ENCODE assay signal across 13 mouse cellular contexts in genomic region chr6:117888642-117889096, GRCm38 (mm10). TPM values are rescaled to one million over a fixed set of nuclear protein-coding genes. Genes with fewer than 3 reads are reported as not detected.
DNase-seq lines count a peak whose midpoint lies in the region; ATAC-seq and TF ChIP-seq lines count a peak whose summit lies in the region.
"Had no signal": no experiment of that assay in that cellular context is flagged by ENCODE, and none has a peak within 500 bp of the region (broad histone marks: within the 10 kb centered on the region; RNA-seq: fewer than 3 reads in every experiment).

No protein-coding gene starts in this region.

- H3K27ac ChIP-seq in kidney, embryonic 15.5 days, result no peak overlapping the region
- peak overlapping the region; percentile 70 for H3K27ac ChIP-seq in bone marrow, adult 2 months (ENCODE audit: control insufficient read depth, insufficient read depth, low read depth, low read length, poor library complexity)
- peak overlapping the region; percentile 85 for H3K27ac ChIP-seq in liver, embryonic 16.5 days (ENCODE audit: low read length)
- H3K27ac ChIP-seq: embryonic facial prominence, embryonic 15.5 days; hindbrain, embryonic 13.5 days had no signal

- 69% methylated on average over 2 of the region's 2 CpGs for WGBS in kidney, embryonic 15.5 days
- WGBS in bone marrow, adult 2 months, result 55% methylated on average over 2 of the region's 2 CpGs
- 20% methylated on average over 2 of the region's 2 CpGs for WGBS in liver, embryonic 16.5 days (ENCODE audit: insufficient replicate concordance)

- no peak for TF ChIP-seq CTCF in bone marrow, adult 2 months (IDR thresholded peaks at IDR 0.05; ENCODE audit: control insufficient read depth, insufficient read depth, low read length)

- no peak overlapping the region for H3K4me3 ChIP-seq in kidney, embryonic 15.5 days (replicated peaks)
- H3K4me3 ChIP-seq in bone marrow, adult 2 months (replicated peaks; ENCODE audit: control insufficient read depth, low read depth, low read length), result no peak overlapping the region
- peak overlapping the region; percentile 52 for H3K4me3 ChIP-seq in erythroblast, embryonic 14.5 days (replicated peaks)
- peak overlapping the region; percentile 27 for H3K4me3 ChIP-seq in liver, embryonic 16.5 days (ENCODE audit: low read depth, low read length)
- H3K4me3 ChIP-seq: embryonic facial prominence, embryonic 15.5 days; hindbrain, embryonic 13.5 days had no signal

- H3K9ac ChIP-seq in kidney, embryonic 15.5 days, result no peak overlapping the region
- peak overlapping the region; percentile 22 for H3K9ac ChIP-seq in liver, embryonic 16.5 days (ENCODE audit: low read depth, low read length)
- H3K9ac ChIP-seq: embryonic facial prominence, embryonic 15.5 days; hindbrain, embryonic 13.5 days had no signal

- H3K27me3 ChIP-seq in kidney, embryonic 15.5 days, result no peaks in the 10 kb centered on the region
- H3K27me3 ChIP-seq in erythroblast, embryonic 14.5 days (ENCODE audit: control insufficient read depth), result no peaks in the 10 kb centered on the region
- no peaks in the 10 kb centered on the region for H3K27me3 ChIP-seq in liver, embryonic 16.5 days (ENCODE audit: control insufficient read depth, insufficient read depth, low read depth, low read length)
- H3K27me3 ChIP-seq: embryonic facial prominence, embryonic 15.5 days; hindbrain, embryonic 13.5 days had no signal

- no peaks in the 10 kb centered on the region for H3K4me1 ChIP-seq in kidney, embryonic 15.5 days
- H3K4me1 ChIP-seq in bone marrow, adult 2 months (ENCODE audit: control insufficient read depth, insufficient read depth, low read length), result peaks cover 2% of the 10 kb centered on the region; the same call in 1 of the 2 replicates
- H3K4me1 ChIP-seq in erythroblast, embryonic 14.5 days (ENCODE audit: control insufficient read depth), result peaks cover 71% of the 10 kb centered on the region
- peaks cover 46% of the 10 kb centered on the region for H3K4me1 ChIP-seq in liver, embryonic 16.5 days (ENCODE audit: control insufficient read depth, low read depth, low read length)
- H3K4me1 ChIP-seq: embryonic facial prominence, embryonic 15.5 days; hindbrain, embryonic 13.5 days had no signal

- H3K9me3 ChIP-seq in kidney, embryonic 15.5 days (replicated peaks), result no peaks in the 10 kb centered on the region
- H3K9me3 ChIP-seq in erythroblast, embryonic 14.5 days (ENCODE audit: control insufficient read depth, low read length), result no peaks in the 10 kb centered on the region
- H3K9me3 ChIP-seq in liver, embryonic 16.5 days (replicated peaks; ENCODE audit: control insufficient read depth, low read length), result no peaks in the 10 kb centered on the region
- H3K9me3 ChIP-seq: embryonic facial prominence, embryonic 15.5 days; hindbrain, embryonic 13.5 days had no signal

- H3K36me3 ChIP-seq in kidney, embryonic 15.5 days, result no peaks in the 10 kb centered on the region
- H3K36me3 ChIP-seq in erythroblast, embryonic 14.5 days (ENCODE audit: control insufficient read depth), result peaks cover 18% of the 10 kb centered on the region
- no peaks in the 10 kb centered on the region for H3K36me3 ChIP-seq in liver, embryonic 16.5 days (ENCODE audit: control insufficient read depth, insufficient read depth)
- H3K36me3 ChIP-seq: embryonic facial prominence, embryonic 15.5 days; hindbrain, embryonic 13.5 days had no signal

- no peak for DNase-seq in kidney, postnatal 4 days
- DNase-seq in kidney, postnatal 25 days, result no peak
- DNase-seq in adrenal gland, postnatal 10 days, result no peak
- DNase-seq: cerebellum, adult 18-20 months; gastrocnemius, postnatal 36 days had no signal

- no peak overlapping the region for H3K4me2 ChIP-seq in kidney, embryonic 15.5 days
- peak overlapping the region; percentile 57 for H3K4me2 ChIP-seq in liver, embryonic 16.5 days (ENCODE audit: low read depth, low read length)
- H3K4me2 ChIP-seq: embryonic facial prominence, embryonic 15.5 days; hindbrain, embryonic 13.5 days had no signal

- TF ChIP-seq POLR2A in bone marrow, adult 2 months (IDR thresholded peaks at IDR 0.05; ENCODE audit: borderline replicate concordance, control insufficient read depth, low read depth, low read length), result no peak

- 0 out of 2 replicates have a peak, but pooled peaks have one; percentile 43 for ATAC-seq in kidney, embryonic 15.5 days (replicated peaks; ENCODE audit: low FRiP score)
- ATAC-seq in liver, embryonic 16.5 days (ENCODE audit: low read depth), result peak; percentile 92

RNA-seq across cellular contexts. Expression of gene Hnrnpf, which starts 11.5 kb away (rescaled TPM):
- 748 and 781 TPM in 2 replicates for polyA plus RNA-seq in kidney, embryonic 15.5 days (2015; fragmentation: Nextera tagmentation; extraction: Ambion mirVana)
- polyA plus RNA-seq in bone marrow, adult 2 months (2011; ENCODE audit: insufficient read depth, insufficient read length, low replicate concordance, missing spikeins), result 200 and 242 TPM in 2 replicates
- polyA plus RNA-seq in erythroblast, embryonic 14.5 days (2012), result 13.1 and 14.1 TPM in 2 replicates
- 420 and 472 TPM in 2 replicates for polyA plus RNA-seq in liver, embryonic 16.5 days (2015; fragmentation: Nextera tagmentation; extraction: Ambion mirVana)
- 100 to 1,000 TPM; 424 to 432 TPM for total RNA-seq in adrenal gland, postnatal 10 days (2021)

RNA-seq across cellular contexts. Expression of gene Zfp239, which starts 26.8 kb away (rescaled TPM):
- 9.4 and 12.7 TPM in 2 replicates for polyA plus RNA-seq in kidney, embryonic 15.5 days (2015; fragmentation: Nextera tagmentation; extraction: Ambion mirVana)
- 0.57 and 1.3 TPM in 2 replicates for polyA plus RNA-seq in bone marrow, adult 2 months (2011; ENCODE audit: insufficient read depth, insufficient read length, low replicate concordance, missing spikeins)
- polyA plus RNA-seq in erythroblast, embryonic 14.5 days (2012), result 0.03 and 0.04 TPM in 2 replicates
- 1.7 and 2.3 TPM in 2 replicates for polyA plus RNA-seq in liver, embryonic 16.5 days (2015; fragmentation: Nextera tagmentation; extraction: Ambion mirVana)
- 1 to 10 TPM; 1.9 to 2.7 TPM for total RNA-seq in adrenal gland, postnatal 10 days (2021)

RNA-seq across cellular contexts. Expression of gene Zfp637, which starts 47.7 kb away (rescaled TPM):
- polyA plus RNA-seq in kidney, embryonic 15.5 days (2015; fragmentation: Nextera tagmentation; extraction: Ambion mirVana), result 99.7 and 102 TPM in 2 replicates
- polyA plus RNA-seq in bone marrow, adult 2 months (2011; ENCODE audit: insufficient read depth, insufficient read length, low replicate concordance, missing spikeins), result 7.2 and 8.3 TPM in 2 replicates
- polyA plus RNA-seq in erythroblast, embryonic 14.5 days (2012), result 0.95 and 1.4 TPM in 2 replicates
- polyA plus RNA-seq in liver, embryonic 16.5 days (2015; fragmentation: Nextera tagmentation; extraction: Ambion mirVana), result 28.9 and 30.6 TPM in 2 replicates
- 10 to 100 TPM; 30.9 to 38.0 TPM for total RNA-seq in adrenal gland, postnatal 10 days (2021)

RNA-seq across cellular contexts. Expression of gene Fxyd4, which starts 48.8 kb away (rescaled TPM):
- polyA plus RNA-seq in kidney, embryonic 15.5 days (2015; fragmentation: Nextera tagmentation; extraction: Ambion mirVana), result 81.2 and 92.6 TPM in 2 replicates
- polyA plus RNA-seq in bone marrow, adult 2 months (2011; ENCODE audit: insufficient read depth, insufficient read length, low replicate concordance, missing spikeins), result not detected in 2 replicates
- polyA plus RNA-seq in erythroblast, embryonic 14.5 days (2012), result not detected in 2 replicates
- polyA plus RNA-seq in liver, embryonic 16.5 days (2015; fragmentation: Nextera tagmentation; extraction: Ambion mirVana), result 0.30 TPM in 1 of 2 replicates, not detected in the other
- not detected for total RNA-seq in adrenal gland, postnatal 10 days (2021)
- total RNA-seq: gastrocnemius, postnatal 36 days; left cerebral cortex, postnatal 14 days had no signal
- polyA plus RNA-seq: large intestine, adult 2 months had no signal

Comparison
In these comparisons a context has a peak if more than half of its experiments do, and no peak if none do; other contexts are left out.
1. H3K4me3 ChIP-seq: peak in erythroblast, embryonic 14.5 days (single experiment) and liver, embryonic 16.5 days (single experiment); none in kidney, embryonic 15.5 days (single experiment) and bone marrow, adult 2 months (single experiment).
2. RNA of gene Hnrnpf, which starts 11.5 kb away (polyA plus RNA-seq): 748 to 781 TPM in kidney, embryonic 15.5 days, 420 to 472 TPM in liver, embryonic 16.5 days and 200 to 242 TPM in bone marrow, adult 2 months; 13.1 to 14.1 TPM in erythroblast, embryonic 14.5 days; every median in the first group is over 10 times any median in the second.